Mouse (Mus musculus) kidney, adult 2 months (tissue): ENCODE measurements around the gene Mycbpap.
A peak's percentile ranks its signal among the peaks of the same experiment; 100 is the strongest.

Experiments
- CTCF ChIP-seq: fragments of 200-500 bp; conservative IDR thresholded peaks from 2 replicates; pipeline ENCODE4 v1.5.1; 2011; ENCODE audit warnings: low read depth, mild to moderate bottlenecking, control low read depth, low read length, moderate library complexity, mixed read lengths; ENCODE audit not compliant: insufficient read depth, insufficient read length
- POLR2A ChIP-seq: fragments of 200-500 bp; IDR thresholded peaks from one replicate; pipeline ENCODE4 v1.6.1; 2011; ENCODE audit warnings: low read depth, low read length, control low read depth

- TF ChIP-seq POLR2A (peak; percentile 60), CTCF (no peak)
Measured at GRCm38 (mm10) chr11:94498093-94498996, 23.2 kb downstream of the Mycbpap start.
